Mouse (Mus musculus): ENCODE measurements around the gene Yif1b. TPM values are rescaled to one million over a fixed set of nuclear protein-coding genes. Genes with fewer than 3 reads are reported as not detected.

Gene Yif1b
- polyA plus RNA-seq, 1 experiment from 2014 or later = 110 TPM

DNA sequence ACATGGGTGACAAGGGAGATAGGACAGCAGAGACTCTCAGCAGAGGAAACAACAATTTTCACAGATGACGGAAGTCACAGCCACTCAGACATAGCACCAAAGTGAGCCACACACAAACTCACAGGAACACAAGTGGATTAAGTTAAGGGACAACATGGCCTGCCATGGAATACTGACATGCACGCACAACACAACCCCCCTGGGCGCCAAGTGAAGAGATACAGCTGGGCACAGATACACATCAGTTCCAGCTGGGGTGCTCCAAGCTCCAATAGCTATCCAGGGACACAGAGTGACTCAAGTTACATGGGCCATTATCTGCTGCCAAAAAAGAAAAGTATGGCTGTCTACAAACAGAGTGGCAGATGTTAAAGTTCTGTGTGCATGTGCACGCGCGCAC lies 51.7 kb downstream of the Yif1b start:
- Histone ChIP-seq H3K4me1 (ENCODE audit: control insufficient read depth, insufficient read depth, low read length) (peaks cover 29% of the 10 kb centered on the region), H3K4me3 (ENCODE audit: low read depth, low read length) (peak overlapping the region; percentile 59), H3K4me2 (peak overlapping the region; percentile 90), H3K9ac (ENCODE audit: low read depth, low read length) (no peak overlapping the region), H3K27ac (ENCODE audit: low read depth, low read length) (no peak overlapping the region), H3K36me3 (ENCODE audit: control insufficient read depth, insufficient read depth, low read length) (no peaks in the 10 kb centered on the region), H3K9me3 (replicated peaks; ENCODE audit: control insufficient read depth, low read length) (no peaks in the 10 kb centered on the region), H3K27me3 (ENCODE audit: control insufficient read depth, insufficient read depth, low read length) (peaks cover 32% of the 10 kb centered on the region)
- WGBS (ENCODE audit: insufficient replicate concordance) = 73% methylated on average over 6 of the region's 6 CpGs
- no peak for ATAC-seq (replicated peaks; ENCODE audit: insufficient number of reproducible peaks, low FRiP score, low TSS enrichment)

DNA sequence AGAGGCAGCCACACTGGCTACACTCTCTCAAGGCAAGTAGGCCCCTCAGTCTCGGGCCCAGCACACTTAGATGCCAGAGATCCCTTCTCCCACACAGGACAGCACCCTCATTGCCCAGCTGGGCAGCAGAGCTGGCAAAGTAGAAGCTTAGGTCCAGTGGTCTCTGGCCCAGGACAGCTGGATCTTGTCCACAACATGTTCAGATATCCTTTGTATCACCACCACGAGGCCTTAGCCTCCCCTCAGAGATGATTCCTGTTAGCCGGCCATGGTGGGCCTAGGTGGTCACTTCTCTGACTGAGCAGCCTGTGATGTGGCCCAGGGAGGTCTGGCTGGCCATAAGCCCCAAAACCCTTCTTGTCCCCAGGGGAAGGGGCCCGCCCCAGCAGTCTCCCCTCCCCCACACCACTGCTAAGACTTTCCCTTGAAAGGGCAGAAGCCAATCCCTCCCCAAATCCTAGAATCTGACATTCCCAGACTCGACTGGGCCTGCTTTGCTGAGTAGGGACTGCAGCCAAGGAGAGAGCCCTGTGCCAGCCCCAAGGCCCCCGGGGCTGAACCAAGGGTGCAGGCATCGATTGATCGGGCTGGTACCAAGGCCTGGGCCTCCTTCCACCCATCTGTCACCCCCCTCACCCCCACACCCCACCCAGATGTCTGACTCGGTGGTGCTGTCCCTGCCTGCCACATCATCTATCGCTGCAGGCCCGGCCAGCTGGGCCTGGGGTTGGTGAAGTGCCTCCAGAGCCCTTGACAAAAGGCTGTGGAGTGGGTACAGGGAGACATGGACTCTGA lies 52.8 kb downstream of the Yif1b start:
- ATAC-seq (replicated peaks; ENCODE audit: insufficient number of reproducible peaks, low FRiP score, low TSS enrichment) = no peak
- H3K4me2 ChIP-seq = no peak overlapping the region
- no peaks in the 10 kb centered on the region for H3K36me3 ChIP-seq (ENCODE audit: control insufficient read depth, insufficient read depth, low read length)
- H3K27me3 ChIP-seq (ENCODE audit: control insufficient read depth, insufficient read depth, low read length) = peaks cover 28% of the 10 kb centered on the region
- WGBS (ENCODE audit: insufficient replicate concordance) = 49% methylated on average over 11 of the region's 11 CpGs
- no peak overlapping the region for H3K27ac ChIP-seq (ENCODE audit: low read depth, low read length)
- H3K4me1 ChIP-seq (ENCODE audit: control insufficient read depth, insufficient read depth, low read length) = peaks cover 29% of the 10 kb centered on the region
- 0 out of 2 replicates have a peak overlapping the region, but pooled peaks have one; percentile 5 for H3K9ac ChIP-seq (ENCODE audit: low read depth, low read length)
- H3K4me3 ChIP-seq (ENCODE audit: low read depth, low read length) = no peak overlapping the region
- H3K9me3 ChIP-seq (replicated peaks; ENCODE audit: control insufficient read depth, low read length) = no peaks in the 10 kb centered on the region

DNA sequence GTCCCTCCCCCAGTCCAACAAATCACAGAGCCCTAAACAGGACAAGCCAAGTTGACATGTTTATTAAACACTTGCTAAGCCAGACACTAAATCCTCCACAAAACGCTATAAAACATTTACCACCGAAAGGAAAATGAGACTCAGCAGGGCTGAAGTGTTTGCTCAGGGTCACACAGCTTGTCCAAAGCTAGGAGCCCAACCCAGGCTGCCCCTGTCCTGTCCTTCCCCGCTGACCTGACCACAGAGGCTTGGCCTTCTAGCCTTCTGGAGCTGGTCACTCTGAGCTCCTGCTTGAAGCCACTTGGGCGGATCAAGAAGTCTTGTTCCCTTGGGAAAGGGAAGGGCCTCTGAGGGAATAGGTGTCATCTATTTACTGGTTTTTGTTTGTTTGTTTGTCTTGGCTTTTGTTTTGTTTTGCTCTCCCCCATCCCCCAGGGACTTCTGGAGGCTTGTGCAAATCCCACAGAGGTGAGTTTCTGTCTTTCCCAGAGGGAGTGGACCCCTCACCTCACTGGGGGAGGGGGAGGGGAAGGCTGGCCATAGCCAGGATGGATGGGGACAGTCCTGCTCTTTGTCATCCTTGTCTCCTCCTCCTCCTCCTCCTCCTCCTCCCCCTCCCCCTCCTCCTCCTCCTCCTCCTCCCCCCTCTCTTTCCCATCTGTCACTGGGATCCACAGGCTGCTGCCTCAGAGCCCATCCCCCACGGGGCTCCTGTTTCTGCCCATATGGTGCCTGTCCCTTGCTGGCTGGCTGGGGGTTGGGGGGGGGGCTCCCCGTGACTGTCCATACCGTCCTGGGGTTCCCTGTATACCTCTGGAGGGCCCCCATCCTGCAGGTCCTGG lies 53.7 kb downstream of the Yif1b start:
- Histone ChIP-seq H3K9ac (ENCODE audit: low read depth, low read length) (0 out of 2 replicates have a peak overlapping the region, but pooled peaks have one; percentile 17), H3K36me3 (ENCODE audit: control insufficient read depth, insufficient read depth, low read length) (no peaks in the 10 kb centered on the region), H3K4me1 (ENCODE audit: control insufficient read depth, insufficient read depth, low read length) (peaks cover 29% of the 10 kb centered on the region), H3K27me3 (ENCODE audit: control insufficient read depth, insufficient read depth, low read length) (peaks cover 26% of the 10 kb centered on the region), H3K4me2 (peak overlapping the region; percentile 27; the same call in 1 of the 2 replicates), H3K4me3 (ENCODE audit: low read depth, low read length) (no peak overlapping the region), H3K27ac (ENCODE audit: low read depth, low read length) (0 out of 2 replicates have a peak overlapping the region, but pooled peaks have one; percentile 59), H3K9me3 (replicated peaks; ENCODE audit: control insufficient read depth, low read length) (no peaks in the 10 kb centered on the region)
- no peak for ATAC-seq (replicated peaks; ENCODE audit: insufficient number of reproducible peaks, low FRiP score, low TSS enrichment)
- WGBS (ENCODE audit: insufficient replicate concordance) = 33% methylated on average over 5 of the region's 7 CpGs

- peak overlapping the region; percentile 27; the same call in 1 of the 2 replicates for H3K4me2 ChIP-seq
- peaks cover 20% of the 10 kb centered on the region for H3K27me3 ChIP-seq (ENCODE audit: control insufficient read depth, insufficient read depth, low read length)
These were observed 54.4 kb downstream of the Yif1b start for GRCm38 (mm10) chr7:29292458-29293098.

DNA sequence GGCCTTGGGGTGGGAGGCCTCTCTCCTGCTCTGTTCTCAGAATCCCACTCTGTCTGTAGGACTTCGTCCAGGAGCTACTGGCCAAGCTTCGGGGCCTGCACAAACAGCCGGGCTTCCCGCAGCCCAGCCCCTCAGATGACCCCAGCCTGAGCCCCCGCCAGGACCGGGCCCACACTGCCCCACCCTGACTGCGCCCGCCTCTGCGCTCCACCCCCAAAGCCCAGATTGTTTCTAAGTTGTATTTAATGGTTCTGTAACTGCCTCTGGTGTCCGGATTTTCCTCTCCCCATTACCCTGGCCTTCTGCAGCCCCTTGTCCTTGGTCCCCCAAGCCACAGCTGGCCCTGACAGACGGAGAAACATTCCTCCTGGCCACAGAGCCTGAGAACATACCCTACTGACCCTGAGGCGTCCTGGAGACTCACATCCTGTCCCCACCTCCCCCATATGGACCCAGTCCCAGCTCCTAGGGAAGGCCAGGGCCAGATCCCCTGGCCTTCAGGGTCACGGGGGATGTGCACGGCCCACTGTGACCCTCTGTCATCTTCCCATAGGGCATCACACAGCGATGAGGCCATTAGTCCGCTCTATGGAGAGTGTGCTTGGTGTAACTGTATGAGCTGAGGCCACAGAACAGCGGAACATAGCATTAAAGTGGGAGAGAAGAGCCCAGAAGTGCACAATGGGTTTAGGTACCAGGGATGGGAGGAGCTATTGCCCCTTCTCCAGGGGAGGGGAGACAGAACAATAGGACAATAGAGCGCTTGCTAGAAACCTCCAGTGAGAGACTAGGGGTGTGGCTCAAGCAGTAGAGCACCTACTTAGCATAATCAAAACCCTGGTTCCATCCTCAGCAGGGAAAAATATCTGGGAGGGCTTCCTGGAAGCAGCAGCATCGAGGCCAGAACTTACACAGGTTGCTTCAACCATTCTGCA lies 55.3 kb downstream of the Yif1b start:
- no peak overlapping the region for H3K4me2 ChIP-seq
- ATAC-seq (replicated peaks; ENCODE audit: insufficient number of reproducible peaks, low FRiP score, low TSS enrichment) = no peak
- H3K27ac ChIP-seq (ENCODE audit: low read depth, low read length) = peak overlapping the region; percentile 59
- H3K27me3 ChIP-seq (ENCODE audit: control insufficient read depth, insufficient read depth, low read length) = peaks cover 16% of the 10 kb centered on the region
- peaks cover 29% of the 10 kb centered on the region for H3K4me1 ChIP-seq (ENCODE audit: control insufficient read depth, insufficient read depth, low read length)
- no peaks in the 10 kb centered on the region for H3K9me3 ChIP-seq (replicated peaks; ENCODE audit: control insufficient read depth, low read length)
- WGBS (ENCODE audit: insufficient replicate concordance) = 27% methylated on average over 19 of the region's 19 CpGs
- no peak overlapping the region for H3K9ac ChIP-seq (ENCODE audit: low read depth, low read length)
- H3K4me3 ChIP-seq (ENCODE audit: low read depth, low read length) = no peak overlapping the region
- no peaks in the 10 kb centered on the region for H3K36me3 ChIP-seq (ENCODE audit: control insufficient read depth, insufficient read depth, low read length)

More at GRCm38 (mm10) chr7:29292458-29293098, 54.4 kb downstream of the Yif1b start:
- Histone ChIP-seq H3K36me3 (ENCODE audit: control insufficient read depth, insufficient read depth, low read length) (no peaks in the 10 kb centered on the region), H3K4me3 (ENCODE audit: low read depth, low read length) (no peak overlapping the region), H3K27ac (ENCODE audit: low read depth, low read length) (peak overlapping the region; percentile 59; the same call in 1 of the 2 replicates), H3K4me1 (ENCODE audit: control insufficient read depth, insufficient read depth, low read length) (peaks cover 29% of the 10 kb centered on the region), H3K9ac (ENCODE audit: low read depth, low read length) (0 out of 2 replicates have a peak overlapping the region, but pooled peaks have one; percentile 17), H3K9me3 (replicated peaks; ENCODE audit: control insufficient read depth, low read length) (no peaks in the 10 kb centered on the region)
- ATAC-seq (replicated peaks; ENCODE audit: insufficient number of reproducible peaks, low FRiP score, low TSS enrichment) = no peak
- 21% methylated on average over 8 of the region's 8 CpGs for WGBS (ENCODE audit: insufficient replicate concordance)

DNA sequence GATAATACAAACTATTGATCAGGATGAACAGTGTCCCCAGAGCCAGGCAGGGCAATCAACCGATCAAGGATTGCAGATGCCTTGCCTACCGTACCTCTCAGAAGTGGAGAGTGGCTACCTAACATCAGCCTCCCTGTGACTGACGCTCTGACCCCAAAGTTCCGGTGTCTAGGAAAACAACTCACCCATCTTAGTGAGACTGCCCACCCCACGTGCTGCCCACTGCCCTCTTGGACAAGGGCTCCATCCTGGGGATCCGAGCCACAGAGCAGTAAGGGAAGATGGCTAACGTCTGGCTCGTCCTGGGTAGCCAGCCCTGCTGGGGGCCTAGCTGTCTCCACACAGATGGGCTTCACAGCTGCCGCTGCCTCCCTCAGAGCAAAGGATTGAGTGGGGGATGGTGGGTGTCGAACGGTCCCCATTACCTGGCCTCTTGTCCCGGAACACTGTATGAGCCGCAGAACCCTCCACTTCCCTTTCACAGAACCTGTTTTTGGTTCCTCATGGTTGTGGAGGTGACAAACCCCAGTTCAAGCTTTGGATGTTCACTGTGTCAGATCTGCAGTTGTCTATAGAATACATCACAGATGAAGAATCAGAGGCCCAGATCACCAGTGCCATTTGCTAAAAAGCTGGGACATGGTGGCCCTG lies 56.1 kb downstream of the Yif1b start:
- Histone ChIP-seq H3K4me3 (ENCODE audit: low read depth, low read length) (no peak overlapping the region), H3K9ac (ENCODE audit: low read depth, low read length) (no peak overlapping the region), H3K9me3 (replicated peaks; ENCODE audit: control insufficient read depth, low read length) (no peaks in the 10 kb centered on the region), H3K27me3 (ENCODE audit: control insufficient read depth, insufficient read depth, low read length) (peaks cover 16% of the 10 kb centered on the region), H3K4me2 (no peak overlapping the region), H3K27ac (ENCODE audit: low read depth, low read length) (no peak overlapping the region), H3K4me1 (ENCODE audit: control insufficient read depth, insufficient read depth, low read length) (peaks cover 26% of the 10 kb centered on the region), H3K36me3 (ENCODE audit: control insufficient read depth, insufficient read depth, low read length) (no peaks in the 10 kb centered on the region)
- ATAC-seq (replicated peaks; ENCODE audit: insufficient number of reproducible peaks, low FRiP score, low TSS enrichment) = no peak
- 59% methylated on average over 13 of the region's 13 CpGs for WGBS (ENCODE audit: insufficient replicate concordance)

- no peak overlapping the region for H3K9ac ChIP-seq (ENCODE audit: low read depth, low read length)
- no peak overlapping the region for H3K4me2 ChIP-seq
- no peaks in the 10 kb centered on the region for H3K9me3 ChIP-seq (replicated peaks; ENCODE audit: control insufficient read depth, low read length)
- no peak overlapping the region for H3K4me3 ChIP-seq (ENCODE audit: low read depth, low read length)
- 76% methylated on average over 24 of the region's 24 CpGs for WGBS (ENCODE audit: insufficient replicate concordance)
- H3K4me1 ChIP-seq (ENCODE audit: control insufficient read depth, insufficient read depth, low read length) = peaks cover 20% of the 10 kb centered on the region
- H3K27me3 ChIP-seq (ENCODE audit: control insufficient read depth, insufficient read depth, low read length) = peaks cover 10% of the 10 kb centered on the region
- no peak for ATAC-seq (replicated peaks; ENCODE audit: insufficient number of reproducible peaks, low FRiP score, low TSS enrichment)
- H3K36me3 ChIP-seq (ENCODE audit: control insufficient read depth, insufficient read depth, low read length) = no peaks in the 10 kb centered on the region
- no peak overlapping the region for H3K27ac ChIP-seq (ENCODE audit: low read depth, low read length)
These were observed 57.9 kb downstream of the Yif1b start for GRCm38 (mm10) chr7:29295861-29296647.

Data from heart, embryonic 11.5 days (tissue).